Mouse (Mus musculus) lung, embryonic 16.5 days (tissue): Measurements from ENCODE around the gene Hmcn2. TPM values are rescaled to one million over a fixed set of nuclear protein-coding genes. Genes with fewer than 3 reads are reported as not detected.
A peak's percentile ranks its signal among the peaks of the same experiment; 100 is the strongest.

Source experiments
- ATAC-seq: fragments of 200-750 bp; cut with Nextera tagmentation; 2 replicates; pipeline ENCODE4 v1.8.0; 2017; ENCODE audit warnings: low read depth, mild to moderate bottlenecking, moderate library complexity
- H3K27ac ChIP-seq: fragments of 300-500 bp; sonication (generic); 2 replicates; pipeline ENCODE4 v1.5.1; 2014; ENCODE audit warnings: mild to moderate bottlenecking, control low read depth, low read length
- H3K27me3 ChIP-seq: fragments of 300-500 bp; sonication (generic); 2 replicates; pipeline ENCODE4 v1.6.1; 2014; ENCODE audit warnings: low read depth, low read length, mixed read lengths; ENCODE audit not compliant: control insufficient read depth, insufficient read depth
- H3K36me3 ChIP-seq: fragments of 300-500 bp; sonication (generic); 2 replicates; pipeline ENCODE4 v1.6.1; 2014; ENCODE audit warnings: low read length; ENCODE audit not compliant: control insufficient read depth, insufficient read depth
- H3K4me1 ChIP-seq: fragments of 300-500 bp; sonication (generic); replicated peaks from 2 replicates; pipeline ENCODE4 v1.6.1; 2014; ENCODE audit warnings: low read length, mixed read lengths; ENCODE audit not compliant: control insufficient read depth, insufficient read depth
- H3K4me2 ChIP-seq: fragments of 300-500 bp; sonication (generic); 2 replicates; pipeline ENCODE4 v1.6.1; 2014; ENCODE audit warnings: low read depth, low read length, control low read depth
- H3K4me3 ChIP-seq: fragments of 300-500 bp; sonication (generic); 2 replicates; pipeline ENCODE4 v1.5.1; 2014; ENCODE audit warnings: mild to moderate bottlenecking, low read length, control low read depth
- H3K9ac ChIP-seq: fragments of 300-500 bp; sonication (generic); 2 replicates; pipeline ENCODE4 v1.6.1; 2014; ENCODE audit warnings: low read length, control low read depth
- H3K9me3 ChIP-seq: fragments of 300-500 bp; sonication (generic); 2 replicates; pipeline ENCODE4 v1.6.1; 2016; ENCODE audit warnings: low read length; ENCODE audit not compliant: control insufficient read depth
- WGBS: fragments of 180-500 bp; shearing (Covaris S2); extraction: QIAGEN DNeasy Blood & Tissue Kit; methylation state at CpG from one replicate; pipeline ENCODE4 v1.1.7; 2014; 5-methylcytosine and 5-hydroxymethylcytosine counted together
- polyA plus RNA-seq: library from polyadenylated mRNA; unstranded; fragments of >200 nt; fragmentation: Nextera tagmentation; extraction: Ambion mirVana; gene quantifications from 2 replicates; pipeline ENCODE4 v1.2.1, GENCODE M21; 2015

Hmcn2 gene
- polyA plus RNA-seq, 1 experiment from 2014 or later = 1.4 TPM

DNA sequence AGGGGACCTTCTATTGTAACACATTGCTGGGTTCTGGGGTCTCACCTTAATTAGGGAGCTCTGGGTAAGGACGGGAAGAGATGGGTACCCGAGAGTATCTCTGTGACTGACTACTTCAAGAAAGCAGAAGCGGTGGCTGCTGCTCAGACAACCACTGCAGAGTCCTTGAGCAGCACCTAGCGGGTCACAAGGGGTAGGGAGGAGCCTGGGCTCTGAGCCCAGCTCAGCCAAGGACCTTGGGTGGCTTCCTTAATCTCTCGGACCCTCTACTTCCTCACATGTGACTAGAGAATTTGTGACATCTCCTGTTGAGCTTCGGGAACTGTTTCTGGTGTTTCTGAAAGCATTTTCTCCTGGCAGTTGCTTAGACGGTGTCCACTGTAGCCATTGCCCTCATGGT is 45.1 kb downstream of the Hmcn2 start:
- no peaks in the 10 kb centered on the region; the same call in 1 of the 2 replicates for H3K27me3 ChIP-seq
- ATAC-seq = no peak
- WGBS = 54% methylated on average over 7 of the region's 7 CpGs

DNA sequence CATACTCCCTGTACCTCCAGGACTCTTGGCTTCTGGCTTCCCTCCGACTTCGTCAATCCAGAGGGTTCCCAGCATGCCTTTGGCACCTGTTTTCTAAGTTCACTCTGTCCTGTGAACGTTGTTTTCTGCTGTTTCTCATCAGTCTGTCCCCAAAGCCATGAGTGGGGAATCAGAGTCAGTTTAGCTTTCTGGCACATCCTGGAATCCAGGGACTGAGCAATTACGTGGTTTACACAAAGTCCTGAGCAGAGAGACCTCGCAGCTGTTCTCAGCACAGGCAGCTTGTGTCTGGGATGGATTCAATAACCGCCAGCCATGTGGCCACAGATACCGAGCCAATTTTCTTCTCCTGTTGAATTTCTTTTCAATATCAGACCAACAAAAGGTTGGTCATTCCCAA is 53.0 kb downstream of the Hmcn2 start:
- ATAC-seq = no peak
- no peak overlapping the region for H3K4me2 ChIP-seq
- H3K36me3 ChIP-seq = no peaks in the 10 kb centered on the region
- no peaks in the 10 kb centered on the region for H3K27me3 ChIP-seq
- H3K9me3 ChIP-seq = peaks cover 2% of the 10 kb centered on the region; the same call in 1 of the 2 replicates
- 47% methylated on average over 7 of the region's 7 CpGs for WGBS
- H3K9ac ChIP-seq = no peak overlapping the region
- H3K27ac ChIP-seq = no peak overlapping the region
- no peaks in the 10 kb centered on the region for H3K4me1 ChIP-seq
- H3K4me3 ChIP-seq = no peak overlapping the region

More for the DNA sequence above, 45.1 kb downstream of the Hmcn2 start:
- no peaks in the 10 kb centered on the region for H3K4me1 ChIP-seq
- no peaks in the 10 kb centered on the region for H3K9me3 ChIP-seq
- no peak overlapping the region for H3K27ac ChIP-seq
- H3K4me2 ChIP-seq = no peak overlapping the region
- no peak overlapping the region for H3K4me3 ChIP-seq
- H3K9ac ChIP-seq = no peak overlapping the region
- H3K36me3 ChIP-seq = no peaks in the 10 kb centered on the region

GRCm38 (mm10) chr2:31371396-31371795 is 57.2 kb downstream of the Hmcn2 start:
- H3K27ac ChIP-seq = no peak overlapping the region
- H3K4me1 ChIP-seq = no peaks in the 10 kb centered on the region
- no peak overlapping the region for H3K9ac ChIP-seq
- no peaks in the 10 kb centered on the region for H3K36me3 ChIP-seq
- no peaks in the 10 kb centered on the region for H3K27me3 ChIP-seq
- H3K4me3 ChIP-seq = no peak overlapping the region
- no peak for ATAC-seq
- peaks cover 6% of the 10 kb centered on the region; the same call in 1 of the 2 replicates for H3K9me3 ChIP-seq
- WGBS = 62% methylated on average over 9 of the region's 9 CpGs
- H3K4me2 ChIP-seq = no peak overlapping the region

GRCm38 (mm10) chr2:31372186-31372585 is 58.0 kb downstream of the Hmcn2 start:
- no peak overlapping the region for H3K4me3 ChIP-seq
- 96% methylated on average over 4 of the region's 4 CpGs for WGBS
- no peaks in the 10 kb centered on the region for H3K27me3 ChIP-seq

GRCm38 (mm10) chr2:31374415-31374814 is 60.2 kb downstream of the Hmcn2 start:
- Histone ChIP-seq H3K36me3 (no peaks in the 10 kb centered on the region), H3K9me3 (peaks cover 6% of the 10 kb centered on the region; the same call in 1 of the 2 replicates), H3K9ac (no peak overlapping the region), H3K4me3 (no peak overlapping the region), H3K4me2 (no peak overlapping the region), H3K4me1 (no peaks in the 10 kb centered on the region), H3K27ac (no peak overlapping the region), H3K27me3 (no peaks in the 10 kb centered on the region)
- no peak for ATAC-seq
- 38% methylated on average over 1 of the region's 1 CpGs for WGBS

More at GRCm38 (mm10) chr2:31372186-31372585, 58.0 kb downstream of the Hmcn2 start:
- H3K4me1 ChIP-seq = no peaks in the 10 kb centered on the region
- no peak overlapping the region for H3K27ac ChIP-seq
- H3K9ac ChIP-seq = no peak overlapping the region
- H3K36me3 ChIP-seq = no peaks in the 10 kb centered on the region
- peaks cover 6% of the 10 kb centered on the region; the same call in 1 of the 2 replicates for H3K9me3 ChIP-seq
- no peak for ATAC-seq
- H3K4me2 ChIP-seq = no peak overlapping the region

DNA sequence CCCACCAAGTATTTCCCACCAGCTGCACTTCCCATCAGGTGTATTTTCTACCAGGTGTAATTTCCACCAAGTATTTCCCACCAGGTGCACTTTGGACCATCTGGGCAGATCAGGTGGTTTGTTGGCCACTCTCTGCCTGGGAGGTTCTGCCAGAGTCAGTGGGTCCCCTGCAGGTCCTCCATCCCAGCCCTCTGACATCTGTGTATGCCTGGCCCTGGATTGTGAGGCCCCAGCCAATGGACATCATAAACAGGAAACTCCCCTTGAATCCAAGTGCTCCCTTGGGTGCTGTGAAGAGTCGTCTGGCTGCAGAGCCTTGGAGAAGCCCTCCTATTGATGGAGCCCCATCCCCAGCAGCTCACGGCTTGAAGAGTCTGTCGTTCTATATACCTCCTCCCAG is 61.8 kb downstream of the Hmcn2 start:
- peaks cover 6% of the 10 kb centered on the region; the same call in 1 of the 2 replicates for H3K9me3 ChIP-seq
- no peaks in the 10 kb centered on the region for H3K36me3 ChIP-seq
- no peaks in the 10 kb centered on the region for H3K27me3 ChIP-seq
- H3K27ac ChIP-seq = no peak overlapping the region
- WGBS = 34% methylated on average over 3 of the region's 3 CpGs
- no peak overlapping the region for H3K4me2 ChIP-seq
- no peak for ATAC-seq
- no peaks in the 10 kb centered on the region for H3K4me1 ChIP-seq
- H3K9ac ChIP-seq = no peak overlapping the region
- H3K4me3 ChIP-seq = no peak overlapping the region

GRCm38 (mm10) chr2:31377481-31377880 is 63.3 kb downstream of the Hmcn2 start:
- ATAC-seq = no peak
- Histone ChIP-seq H3K36me3 (no peaks in the 10 kb centered on the region), H3K27me3 (no peaks in the 10 kb centered on the region), H3K4me2 (no peak overlapping the region), H3K9ac (no peak overlapping the region), H3K27ac (no peak overlapping the region), H3K4me1 (no peaks in the 10 kb centered on the region), H3K4me3 (no peak overlapping the region), H3K9me3 (peaks cover under 1% of the 10 kb centered on the region; the same call in 1 of the 2 replicates)
- 39% methylated on average over 2 of the region's 2 CpGs for WGBS

GRCm38 (mm10) chr2:31381292-31381846 is 67.2 kb downstream of the Hmcn2 start:
- Histone ChIP-seq H3K4me3 (no peak overlapping the region), H3K27ac (no peak overlapping the region), H3K9me3 (no peaks in the 10 kb centered on the region), H3K4me1 (no peaks in the 10 kb centered on the region), H3K36me3 (no peaks in the 10 kb centered on the region), H3K9ac (no peak overlapping the region), H3K27me3 (no peaks in the 10 kb centered on the region; the same call in 1 of the 2 replicates), H3K4me2 (no peak overlapping the region)
- peak; percentile 41 for ATAC-seq
- WGBS = 53% methylated on average over 4 of the region's 4 CpGs

- H3K27ac ChIP-seq = no peak overlapping the region
Observed at GRCm38 (mm10) chr2:31382952-31383351, 68.7 kb downstream of the Hmcn2 start.

More at GRCm38 (mm10) chr2:31382952-31383351, 68.7 kb downstream of the Hmcn2 start:
- Histone ChIP-seq H3K4me2 (no peak overlapping the region), H3K4me1 (no peaks in the 10 kb centered on the region), H3K9ac (no peak overlapping the region), H3K9me3 (no peaks in the 10 kb centered on the region), H3K27me3 (no peaks in the 10 kb centered on the region; the same call in 1 of the 2 replicates), H3K36me3 (no peaks in the 10 kb centered on the region), H3K4me3 (no peak overlapping the region)
- ATAC-seq = no peak
- 17% methylated on average over 4 of the region's 4 CpGs for WGBS
